Mouse (Mus musculus): ENCODE results near the gene Lce3f. TPM values are rescaled to one million over a fixed set of nuclear protein-coding genes. Genes with fewer than 3 reads are reported as not detected.
A peak's percentile ranks its signal among the peaks of the same experiment; 100 is the strongest.

Lce3f gene
- not detected for total RNA-seq (2021)
- long read RNA-seq, experiment 1, result 0 reads
- long read RNA-seq, experiment 2, result 0 reads

- no peak for DNase-seq (ENCODE audit: low spot score in 2 of 2)
These were observed at the start of gene Lce3f for GRCm38 (mm10) chr3:92991926-92992325. Gene Lce3f (plus strand): TSS chr3:92992226.

DNA sequence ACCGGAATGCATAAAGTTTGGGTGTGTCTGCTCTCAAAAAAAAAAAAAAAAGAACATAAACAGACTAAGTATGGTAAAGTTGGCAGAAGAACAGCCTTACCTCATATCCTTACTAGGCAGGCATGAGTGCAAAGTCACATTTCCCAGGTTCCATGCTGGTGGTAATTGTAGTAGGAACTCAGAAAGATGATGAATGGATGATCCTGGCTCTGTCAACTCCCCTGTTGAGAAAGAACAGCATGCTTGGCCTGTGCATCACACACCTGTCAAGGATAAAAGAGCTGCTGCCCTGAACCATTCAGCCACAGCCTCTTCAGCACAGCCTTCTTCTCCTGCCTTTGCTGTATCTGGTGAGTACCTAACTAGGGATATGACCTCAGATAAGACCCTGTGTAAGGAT lies 47.8 kb upstream of the Lce3f start, which contains the start of gene Lce3c:
Gene Lce3c, plus strand, starts transcription at position 301 of the 400 bp plus-strand sequence.
- no peak for DNase-seq (ENCODE audit: low spot score in 2 of 2)

GRCm38 (mm10) chr3:92957090-92957489 lies 34.9 kb upstream of the Lce3f start, which contains the start of gene Lce3d:
Gene Lce3d (plus strand): TSS chr3:92957390.
- no peak for DNase-seq (ENCODE audit: low spot score in 2 of 2)

GRCm38 (mm10) chr3:92966761-92967160 lies 25.3 kb upstream of the Lce3f start, which contains the start of gene Lce3e:
Gene Lce3e (plus strand): TSS chr3:92967061.
- no peak for DNase-seq (ENCODE audit: low spot score in 2 of 2)

DNA sequence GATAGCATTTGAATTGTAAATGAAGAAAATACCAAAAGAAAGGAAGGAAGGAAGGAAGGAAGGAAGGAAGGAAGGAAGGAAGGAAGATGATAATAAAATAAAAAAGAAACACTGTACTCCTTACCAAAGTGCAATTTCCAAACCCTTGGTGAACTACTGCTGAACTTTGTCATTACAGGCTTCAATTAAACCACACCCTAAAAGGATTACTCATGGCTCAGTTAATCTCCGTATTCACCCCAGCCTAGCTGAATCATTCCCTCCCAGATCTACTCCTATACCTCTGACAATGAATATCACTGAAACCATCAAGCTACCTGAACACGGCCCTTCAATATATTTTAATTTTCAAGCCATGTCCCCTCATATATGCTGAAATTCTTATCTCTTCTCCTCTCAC lies 13.5 kb upstream of the Lce3f start:
- DNase-seq (ENCODE audit: low spot score in 2 of 2), result no peak

- DNase-seq (ENCODE audit: low spot score in 2 of 2), result peak; percentile 47 to 72
These were observed 6.7 kb downstream of the Lce3f start for GRCm38 (mm10) chr3:92998691-92999090.

DNA sequence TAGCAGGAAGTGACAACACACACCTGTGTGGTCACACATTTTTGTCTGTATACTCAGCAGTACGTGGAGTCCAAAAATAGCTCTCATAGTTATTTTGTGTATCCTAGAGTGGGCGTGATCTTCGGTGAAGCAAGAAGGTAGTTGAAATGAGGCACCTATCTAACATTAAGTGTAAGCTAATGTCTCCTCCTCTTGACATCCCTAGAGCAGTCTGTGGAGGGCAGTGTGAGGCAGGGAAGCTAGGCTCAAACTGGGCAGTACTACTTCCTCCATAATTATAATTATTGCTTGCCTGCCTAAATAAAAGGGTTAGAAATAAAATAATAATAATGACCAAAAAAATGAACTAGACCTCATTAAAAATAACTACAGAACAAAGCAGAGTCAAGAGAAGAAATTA lies 8.6 kb downstream of the Lce3f start:
- DNase-seq (ENCODE audit: low spot score in 2 of 2), result no peak

GRCm38 (mm10) chr3:93002843-93003242 lies 10.8 kb downstream of the Lce3f start:
- DNase-seq (ENCODE audit: low spot score in 2 of 2), result no peak

DNA sequence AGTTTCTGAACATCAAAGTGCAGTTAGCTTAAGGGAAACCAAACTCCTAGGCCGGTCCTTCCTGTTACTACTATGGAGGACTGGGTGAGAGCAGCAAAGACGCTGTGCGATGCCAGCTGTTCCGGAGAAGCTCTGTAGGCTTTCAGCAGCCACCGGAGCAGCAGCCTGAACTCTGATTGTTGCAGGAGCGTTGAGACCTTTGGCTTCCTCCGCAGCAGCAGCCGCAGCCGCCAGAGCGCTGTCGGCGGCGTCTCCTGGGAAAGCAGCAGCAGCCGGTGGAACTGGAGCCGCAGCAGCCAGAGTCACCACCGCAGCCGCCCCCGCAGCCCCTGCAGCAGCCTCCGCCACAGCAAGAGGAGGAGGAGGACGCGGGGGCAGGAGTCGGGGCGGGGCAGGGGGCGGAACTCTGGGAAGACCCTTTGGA lies 22.4 kb downstream of the Lce3f start:
- peak; percentile 23 to 42 for DNase-seq (ENCODE audit: low spot score in 2 of 2)

DNA sequence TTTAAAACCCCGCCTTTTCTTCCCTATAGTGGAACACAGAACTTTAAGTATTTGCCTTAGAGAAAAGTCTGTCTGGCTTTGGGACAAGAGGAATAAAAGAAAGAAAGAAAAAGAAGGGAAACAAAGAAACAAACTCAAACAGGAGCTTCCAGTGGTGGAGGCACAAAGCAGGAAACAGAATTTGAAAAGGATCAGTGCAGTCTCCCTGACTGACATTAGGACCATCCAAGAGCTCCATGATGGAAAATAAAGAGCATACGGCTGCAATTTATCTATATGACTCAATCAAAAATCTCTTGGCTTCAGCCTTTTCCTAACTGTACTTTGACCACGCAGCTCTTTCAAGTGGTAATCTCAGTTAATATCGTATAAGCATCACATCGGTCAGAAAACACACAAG lies 22.8 kb downstream of the Lce3f start:
- no peak for DNase-seq (ENCODE audit: low spot score in 2 of 2)

DNA sequence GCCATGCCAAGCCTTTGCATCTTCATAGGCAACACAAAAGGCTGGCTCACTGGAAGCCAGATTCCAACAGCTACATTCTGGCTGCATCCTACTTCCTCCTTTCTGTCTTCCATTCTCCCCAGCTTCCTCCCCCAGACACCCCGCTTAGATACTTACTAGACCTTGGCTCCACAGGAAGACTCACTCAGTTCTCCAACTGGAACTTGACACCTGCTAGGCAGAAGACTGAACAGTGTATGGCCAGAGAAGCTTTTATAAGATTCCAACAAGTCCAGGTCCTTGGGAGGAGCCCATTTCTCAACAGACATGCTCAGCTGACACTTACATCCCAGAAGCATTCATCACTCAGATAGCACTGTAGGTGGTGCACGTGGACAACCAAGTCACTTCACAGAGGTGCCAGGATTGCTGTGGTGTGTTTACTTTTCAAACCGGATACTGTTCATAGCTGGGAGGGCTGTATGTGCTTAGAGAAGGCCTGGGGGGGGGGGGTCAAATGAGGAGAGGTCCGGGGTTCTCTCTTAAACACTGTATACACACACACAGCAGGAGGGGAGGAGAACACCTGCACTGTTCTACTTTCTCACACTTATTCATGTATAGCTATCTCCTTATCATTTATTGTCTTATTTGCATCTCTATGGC lies 23.6 kb downstream of the Lce3f start, which contains the start of gene Crct1:
Gene Crct1, minus strand, starts transcription at position 228 of the 645 bp plus-strand sequence.
- no peak for DNase-seq (ENCODE audit: low spot score in 2 of 2)

GRCm38 (mm10) chr3:93018960-93019359 lies 26.9 kb downstream of the Lce3f start, which contains the start of gene Lce1m:
Gene Lce1m (minus strand): TSS chr3:93019060.
- no peak for DNase-seq (ENCODE audit: low spot score in 2 of 2)

DNA sequence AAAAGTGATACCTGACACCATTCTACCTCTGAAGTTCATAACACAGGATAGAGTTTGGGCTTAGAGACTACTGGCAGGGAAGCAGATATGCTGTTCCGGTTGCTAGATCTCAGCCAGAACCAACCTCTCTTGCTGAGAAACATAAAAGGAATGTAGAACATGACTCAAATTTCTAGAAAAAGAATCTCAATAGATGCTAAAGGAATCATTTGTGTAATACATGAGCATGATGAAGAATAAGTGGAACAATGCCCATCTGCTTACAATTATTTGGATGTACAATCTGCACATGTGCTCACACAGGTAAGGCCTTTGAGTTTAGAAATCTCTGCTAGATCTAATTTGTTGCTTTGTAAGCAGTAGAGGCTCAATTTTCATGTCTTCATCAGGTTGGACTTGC lies 29.1 kb downstream of the Lce3f start:
- DNase-seq (ENCODE audit: low spot score in 2 of 2), result no peak

GRCm38 (mm10) chr3:93023411-93024184 lies 31.6 kb downstream of the Lce3f start:
- no peak for DNase-seq (ENCODE audit: low spot score in 2 of 2)

- DNase-seq (ENCODE audit: low spot score in 2 of 2), result no peak
These were observed 33.5 kb downstream of the Lce3f start for GRCm38 (mm10) chr3:93025486-93025885.

- no peak for DNase-seq (ENCODE audit: low spot score in 2 of 2)
These were observed 39.4 kb downstream of the Lce3f start for GRCm38 (mm10) chr3:93031450-93031849.

Other genes starting within 250 kb of the Lce3f start
- gene Lce1g, start 239.9 kb upstream of the Lce3f start, total RNA-seq (2021), result not detected
- gene Lce1h, start 227.2 kb upstream of the Lce3f start, total RNA-seq (2021), result not detected
- gene Lce1i, start 213.3 kb upstream of the Lce3f start, total RNA-seq (2021), result not detected
- not detected for gene Lce1j, start 201.7 kb upstream of the Lce3f start, total RNA-seq (2021)
- not detected for gene Lce1k, start 184.3 kb upstream of the Lce3f start, total RNA-seq (2021)
- under 1 TPM in 1 of 2 experiments, not detected in 1; 0.13 TPM for gene Kprp, start 165.0 kb upstream of the Lce3f start, total RNA-seq (2021)
- not detected for gene Lce1l, start 140.9 kb upstream of the Lce3f start, total RNA-seq (2021)
- not detected for gene 2310050C09Rik, start 122.0 kb upstream of the Lce3f start, total RNA-seq (2021)
- not detected for gene Lce3a, start 66.0 kb upstream of the Lce3f start, total RNA-seq (2021)
- not detected for gene Lce3b, start 59.2 kb upstream of the Lce3f start, total RNA-seq (2021)
- gene Lce3c, start 47.7 kb upstream of the Lce3f start, total RNA-seq (2021), result not detected
- gene Lce3d, start 34.8 kb upstream of the Lce3f start, total RNA-seq (2021), result not detected
- gene Lce3e, start 25.2 kb upstream of the Lce3f start, total RNA-seq (2021), result not detected
- under 1 TPM in 1 of 2 experiments, not detected in 1; 0.52 TPM for gene Crct1, start 23.5 kb downstream of the Lce3f start, total RNA-seq (2021)
- gene Lce1m, start 26.8 kb downstream of the Lce3f start, total RNA-seq (2021), result under 1 TPM in 1 of 2 experiments, not detected in 1; 0.62 TPM
- gene Gm4858, start 76.6 kb downstream of the Lce3f start, total RNA-seq (2021), result not detected
- gene Crnn, start 152.6 kb downstream of the Lce3f start, total RNA-seq (2021), result not detected
- under 1 TPM; 0.07 to 0.13 TPM for gene Flg2, start 205.1 kb downstream of the Lce3f start, total RNA-seq (2021)